Comparison of ENCODE assay signal across 23 mouse cellular contexts in the genomic region with DNA sequence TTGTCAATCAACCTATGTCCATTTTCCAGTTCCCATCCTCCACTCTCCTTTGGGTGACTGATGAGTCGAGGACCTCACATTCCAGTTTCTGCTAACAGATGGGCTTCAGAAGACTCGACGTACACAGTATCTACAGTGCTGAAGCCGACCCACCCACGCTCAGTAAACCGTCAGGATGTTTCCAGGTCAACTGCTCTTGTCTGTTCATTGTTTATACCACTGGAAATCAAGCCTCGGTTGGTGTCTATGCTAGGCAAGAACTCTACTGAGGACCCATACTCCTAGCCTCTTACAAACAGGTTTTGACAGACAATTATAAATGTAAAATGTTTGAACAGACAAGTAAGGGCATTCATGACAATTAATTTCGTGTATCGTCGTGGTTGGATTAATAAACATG.
DNase-seq lines count a peak whose midpoint lies in the region; ATAC-seq lines count a peak whose summit lies in the region.
"Had no signal": no experiment of that assay in that cellular context is flagged by ENCODE, and none has a peak within 500 bp of the region (broad histone marks: within the 10 kb centered on the region; RNA-seq: fewer than 3 reads in every experiment).

No protein-coding gene starts in this region.

- H3K9ac ChIP-seq in embryonic facial prominence, embryonic 14.5 days (ENCODE audit: low read depth, low read length): no peak overlapping the region
- no peak overlapping the region for H3K9ac ChIP-seq in heart, embryonic 12.5 days
- no peak overlapping the region for H3K9ac ChIP-seq in midbrain, embryonic 11.5 days (ENCODE audit: low read length)
- H3K9ac ChIP-seq in midbrain, embryonic 13.5 days (replicated peaks): no peak overlapping the region
- H3K9ac ChIP-seq: embryonic facial prominence, embryonic 13.5 days; forebrain, embryonic 13.5 days; heart, embryonic 15.5 days; hindbrain, embryonic 12.5 days; hindbrain, embryonic 15.5 days had no signal

- ATAC-seq in embryonic facial prominence, embryonic 14.5 days (ENCODE audit: low read depth): 0 out of 2 replicates have a peak, but pooled peaks have one; percentile 30
- ATAC-seq in heart, embryonic 12.5 days (ENCODE audit: insufficient number of reproducible peaks, low FRiP score): 0 out of 2 replicates have a peak, but pooled peaks have one; percentile 25
- no peak for ATAC-seq in midbrain, embryonic 11.5 days (ENCODE audit: low FRiP score)
- ATAC-seq in midbrain, embryonic 13.5 days: no peak
- ATAC-seq: forebrain, embryonic 13.5 days; forebrain, embryonic 16.5 days; intestine, postnatal 0 days; Patski had no signal

- no peak overlapping the region for H3K27ac ChIP-seq in embryonic facial prominence, embryonic 14.5 days (replicated peaks; ENCODE audit: low read depth, low read length)
- H3K27ac ChIP-seq in embryonic facial prominence, embryonic 10.5 days (replicated peaks): no peak overlapping the region
- H3K27ac ChIP-seq in heart, embryonic 12.5 days (ENCODE audit: poor library complexity, severe bottlenecking): 0 out of 2 replicates have a peak overlapping the region, but pooled peaks have one; percentile 3
- H3K27ac ChIP-seq in midbrain, embryonic 11.5 days (ENCODE audit: low read depth, low read length): no peak overlapping the region
- no peak overlapping the region for H3K27ac ChIP-seq in midbrain, embryonic 13.5 days
- H3K27ac ChIP-seq: embryonic facial prominence, embryonic 13.5 days; forebrain, embryonic 13.5 days; heart, embryonic 15.5 days; hindbrain, embryonic 12.5 days; hindbrain, embryonic 15.5 days had no signal

- no peak overlapping the region for H3K4me2 ChIP-seq in embryonic facial prominence, embryonic 14.5 days (ENCODE audit: low read depth, low read length)
- H3K4me2 ChIP-seq in heart, embryonic 12.5 days: no peak overlapping the region
- H3K4me2 ChIP-seq in midbrain, embryonic 11.5 days: no peak overlapping the region
- H3K4me2 ChIP-seq in midbrain, embryonic 13.5 days (replicated peaks): no peak overlapping the region
- H3K4me2 ChIP-seq: embryonic facial prominence, embryonic 13.5 days; forebrain, embryonic 13.5 days; heart, embryonic 15.5 days; hindbrain, embryonic 12.5 days; hindbrain, embryonic 15.5 days had no signal

- intact Hi-C loops in heart, postnatal 14 days (cut with DNase I): no loop called here

- H3K9me3 ChIP-seq in embryonic facial prominence, embryonic 14.5 days (ENCODE audit: control insufficient read depth, low read length): no peaks in the 10 kb centered on the region
- no peaks in the 10 kb centered on the region for H3K9me3 ChIP-seq in embryonic facial prominence, embryonic 10.5 days
- H3K9me3 ChIP-seq in heart, embryonic 12.5 days (replicated peaks): no peaks in the 10 kb centered on the region
- no peaks in the 10 kb centered on the region for H3K9me3 ChIP-seq in midbrain, embryonic 11.5 days (ENCODE audit: control insufficient read depth, low read length)
- H3K9me3 ChIP-seq in midbrain, embryonic 13.5 days: no peaks in the 10 kb centered on the region
- H3K9me3 ChIP-seq: embryonic facial prominence, embryonic 13.5 days; forebrain, embryonic 10.5 days; forebrain, embryonic 13.5 days; heart, embryonic 15.5 days; hindbrain, embryonic 12.5 days; hindbrain, embryonic 15.5 days had no signal

- no peak for DNase-seq in embryonic facial prominence, embryonic 14.5 days (ENCODE audit: low spot score)
- no peak for DNase-seq in embryonic facial prominence, embryonic 10.5 days (ENCODE audit: low spot score)
- no peak for DNase-seq in heart, postnatal 14 days
- DNase-seq in midbrain, embryonic 11.5 days (ENCODE audit: low spot score, missing footprints): peak; percentile 57
- DNase-seq in spleen, postnatal 36 days (ENCODE audit: low spot score in 2 of 2): no peak
- DNase-seq: adrenal gland, adult 2 months; adrenal gland, postnatal 14 days; cerebellum, adult 11 months; cerebellum, adult 2 months; cerebellum, adult 9-11 months; cerebellum, postnatal 25 days; gastrocnemius, postnatal 25 days had no signal

- WGBS in embryonic facial prominence, embryonic 14.5 days: 79% methylated on average over 10 of the region's 10 CpGs
- WGBS in embryonic facial prominence, embryonic 10.5 days: 82% methylated on average over 10 of the region's 10 CpGs
- WGBS in heart, embryonic 12.5 days: 57% methylated on average over 10 of the region's 10 CpGs
- WGBS in midbrain, embryonic 11.5 days: 89% methylated on average over 10 of the region's 10 CpGs
- 85% methylated on average over 10 of the region's 10 CpGs for WGBS in midbrain, embryonic 13.5 days

- no peaks in the 10 kb centered on the region for H3K4me1 ChIP-seq in embryonic facial prominence, embryonic 14.5 days (ENCODE audit: control insufficient read depth, insufficient read depth, low read length)
- no peaks in the 10 kb centered on the region for H3K4me1 ChIP-seq in embryonic facial prominence, embryonic 10.5 days
- H3K4me1 ChIP-seq in heart, embryonic 12.5 days (replicated peaks): peaks cover 16% of the 10 kb centered on the region
- H3K4me1 ChIP-seq in midbrain, embryonic 11.5 days (ENCODE audit: control insufficient read depth, insufficient read depth, low read length): peaks cover 5% of the 10 kb centered on the region; the same call in 1 of the 2 replicates
- H3K4me1 ChIP-seq in midbrain, embryonic 13.5 days (replicated peaks): peaks cover 20% of the 10 kb centered on the region
- H3K4me1 ChIP-seq: embryonic facial prominence, embryonic 13.5 days; forebrain, embryonic 13.5 days had no signal

- H3K36me3 ChIP-seq in embryonic facial prominence, embryonic 14.5 days (ENCODE audit: control insufficient read depth, insufficient read depth, low read length): no peaks in the 10 kb centered on the region
- no peaks in the 10 kb centered on the region for H3K36me3 ChIP-seq in embryonic facial prominence, embryonic 10.5 days (replicated peaks)
- H3K36me3 ChIP-seq in heart, embryonic 12.5 days: peaks cover 4% of the 10 kb centered on the region; the same call in 1 of the 2 replicates
- no peaks in the 10 kb centered on the region for H3K36me3 ChIP-seq in midbrain, embryonic 11.5 days (ENCODE audit: control insufficient read depth, insufficient read depth, low read length)
- no peaks in the 10 kb centered on the region for H3K36me3 ChIP-seq in midbrain, embryonic 13.5 days
- H3K36me3 ChIP-seq: embryonic facial prominence, embryonic 13.5 days; forebrain, embryonic 10.5 days; heart, embryonic 15.5 days; hindbrain, embryonic 12.5 days; hindbrain, embryonic 15.5 days had no signal

- H3K27me3 ChIP-seq in embryonic facial prominence, embryonic 14.5 days (replicated peaks; ENCODE audit: control insufficient read depth, insufficient read depth, low read length): no peaks in the 10 kb centered on the region
- H3K27me3 ChIP-seq in embryonic facial prominence, embryonic 10.5 days (replicated peaks; ENCODE audit: low read depth, poor library complexity, severe bottlenecking): no peaks in the 10 kb centered on the region
- H3K27me3 ChIP-seq in heart, embryonic 12.5 days (replicated peaks): no peaks in the 10 kb centered on the region
- H3K27me3 ChIP-seq in midbrain, embryonic 11.5 days (ENCODE audit: control insufficient read depth, insufficient read depth, low read length): no peaks in the 10 kb centered on the region
- no peaks in the 10 kb centered on the region for H3K27me3 ChIP-seq in midbrain, embryonic 13.5 days
- H3K27me3 ChIP-seq: embryonic facial prominence, embryonic 13.5 days; forebrain, embryonic 13.5 days; heart, embryonic 15.5 days; hindbrain, embryonic 12.5 days; hindbrain, embryonic 15.5 days; Patski had no signal

- no peak overlapping the region for H3K4me3 ChIP-seq in embryonic facial prominence, embryonic 14.5 days (ENCODE audit: low read depth, low read length)
- H3K4me3 ChIP-seq in embryonic facial prominence, embryonic 10.5 days: no peak overlapping the region
- no peak overlapping the region for H3K4me3 ChIP-seq in heart, embryonic 12.5 days
- no peak overlapping the region for H3K4me3 ChIP-seq in midbrain, embryonic 11.5 days (ENCODE audit: low read depth, low read length)
- no peak overlapping the region for H3K4me3 ChIP-seq in midbrain, embryonic 13.5 days (replicated peaks)
- H3K4me3 ChIP-seq: embryonic facial prominence, embryonic 13.5 days; forebrain, embryonic 10.5 days; forebrain, embryonic 13.5 days; heart, embryonic 15.5 days; hindbrain, embryonic 12.5 days; hindbrain, embryonic 15.5 days had no signal

Comparison
In these comparisons a context has a peak if more than half of its experiments do, and no peak if none do; other contexts are left out.
1. ATAC-seq: peak in embryonic facial prominence, embryonic 14.5 days (single experiment) and heart, embryonic 12.5 days (single experiment); none in midbrain, embryonic 11.5 days (single experiment) and midbrain, embryonic 13.5 days (single experiment).